ENCODE assay signal across 7 mouse cellular contexts in genomic region chr2:34802565-34803245, GRCm38 (mm10). TPM values are rescaled to one million over a fixed set of nuclear protein-coding genes. Genes with fewer than 3 reads are reported as not detected.
A peak's percentile ranks its signal among the peaks of the same experiment; 100 is the strongest.
DNase-seq lines count a peak whose midpoint lies in the region; ATAC-seq and TF ChIP-seq lines count a peak whose summit lies in the region.
"Not testable (repeated sequence)": the region's sequence is repeated elsewhere in the genome, so short reads cannot be mapped to it uniquely, and the experiment has no call there.

No protein-coding gene starts in this region.

- peak overlapping the region; percentile 58 for H3K4me3 ChIP-seq in embryonic facial prominence, embryonic 11.5 days (ENCODE audit: low read depth, low read length)
- H3K4me3 ChIP-seq in heart, adult 2 months: peak overlapping the region; percentile 68
- H3K4me3 ChIP-seq in intestine, embryonic 15.5 days (replicated peaks): peak overlapping the region; percentile 67
- peak overlapping the region; percentile 68 for H3K4me3 ChIP-seq in limb, embryonic 12.5 days (replicated peaks)
- peak overlapping the region; percentile 92 for H3K4me3 ChIP-seq in megakaryocyte, embryonic 14.5 days (replicated peaks)

- intact Hi-C loops in heart, adult 2 months (cut with DNase I): loop anchor here (1.0 kb wide), 1 partner anchor 24 kb away; the partner anchor contains the start of gene Fbxw2

- peak overlapping the region; percentile 76 for H3K9ac ChIP-seq in embryonic facial prominence, embryonic 11.5 days (replicated peaks; ENCODE audit: low read length)
- peak overlapping the region; percentile 75 for H3K9ac ChIP-seq in heart, adult 2 months (ENCODE audit: low read depth, low read length)
- peak overlapping the region; percentile 69 for H3K9ac ChIP-seq in intestine, embryonic 15.5 days
- H3K9ac ChIP-seq in limb, embryonic 12.5 days (replicated peaks): peak overlapping the region; percentile 75

- not testable (repeated sequence) for TF ChIP-seq POLR2A in heart, adult 2 months (IDR thresholded peaks at IDR 0.05; ENCODE audit: insufficient read depth, low read depth, low read length)

- peak; percentile 63 to 88 for DNase-seq in adrenal gland, adult (ENCODE audit: inconsistent age in 2 of 2, low spot score in 1 of 2)
- peak; percentile 22 for DNase-seq in embryonic facial prominence, embryonic 11.5 days (ENCODE audit: low spot score)
- DNase-seq in heart, adult 2 months: not testable (repeated sequence)
- DNase-seq in right cerebral cortex, adult 18-20 months: peak; percentile 22

- not testable (repeated sequence) for TF ChIP-seq EP300 in heart, adult 2 months (IDR thresholded peaks at IDR 0.05; ENCODE audit: insufficient read depth, low read depth, low read length)

- not testable (repeated sequence) for H3K4me1 ChIP-seq in embryonic facial prominence, embryonic 11.5 days (ENCODE audit: control insufficient read depth, insufficient read depth, low read length)
- H3K4me1 ChIP-seq in heart, adult 2 months (ENCODE audit: control insufficient read depth, insufficient read depth, low read length): peaks cover 12% of the 10 kb centered on the region
- peaks cover 13% of the 10 kb centered on the region for H3K4me1 ChIP-seq in intestine, embryonic 15.5 days (replicated peaks)
- H3K4me1 ChIP-seq in limb, embryonic 12.5 days (replicated peaks): peaks cover 23% of the 10 kb centered on the region
- peaks cover 59% of the 10 kb centered on the region for H3K4me1 ChIP-seq in megakaryocyte, embryonic 14.5 days

- not testable (repeated sequence) for H3K9me3 ChIP-seq in embryonic facial prominence, embryonic 11.5 days (replicated peaks; ENCODE audit: control insufficient read depth, low read length); intestine, embryonic 15.5 days; limb, embryonic 12.5 days; megakaryocyte, embryonic 14.5 days

- ATAC-seq in embryonic facial prominence, embryonic 11.5 days (replicated peaks; ENCODE audit: insufficient number of reproducible peaks, low FRiP score, low TSS enrichment, low read depth): peak; percentile 50
- peak; percentile 63 for ATAC-seq in intestine, embryonic 15.5 days
- peak; percentile 27; the same call in 1 of the 2 replicates for ATAC-seq in limb, embryonic 12.5 days (ENCODE audit: insufficient number of reproducible peaks, insufficient read depth, low FRiP score, low TSS enrichment, low read depth)

- peak overlapping the region; percentile 53 for H3K4me2 ChIP-seq in embryonic facial prominence, embryonic 11.5 days (ENCODE audit: low read depth, low read length)
- peak overlapping the region; percentile 54 for H3K4me2 ChIP-seq in intestine, embryonic 15.5 days (replicated peaks)
- H3K4me2 ChIP-seq in limb, embryonic 12.5 days: peak overlapping the region; percentile 78

- H3K79me2 ChIP-seq in heart, adult 2 months (replicated peaks; ENCODE audit: control insufficient read depth, insufficient read depth, low read length): not testable (repeated sequence)

- H3K27me3 ChIP-seq in embryonic facial prominence, embryonic 11.5 days (ENCODE audit: control insufficient read depth, insufficient read depth, low read length); heart, adult 2 months (ENCODE audit: control insufficient read depth, insufficient read depth, low read length); intestine, embryonic 15.5 days (replicated peaks); limb, embryonic 12.5 days; megakaryocyte, embryonic 14.5 days (replicated peaks): not testable (repeated sequence)

- under 1% methylated on average over 21 of the region's 32 CpGs for WGBS in embryonic facial prominence, embryonic 11.5 days
- under 1% methylated on average over 32 of the region's 32 CpGs for WGBS in heart, adult 2 months
- WGBS in intestine, embryonic 15.5 days: under 1% methylated on average over 29 of the region's 32 CpGs
- under 1% methylated on average over 29 of the region's 32 CpGs for WGBS in limb, embryonic 12.5 days

- H3K36me3 ChIP-seq in embryonic facial prominence, embryonic 11.5 days (replicated peaks; ENCODE audit: control insufficient read depth, insufficient read depth, low read depth, low read length); intestine, embryonic 15.5 days: not testable (repeated sequence)
- H3K36me3 ChIP-seq in heart, adult 2 months (ENCODE audit: control insufficient read depth, insufficient read depth, low read length): peaks cover 35% of the 10 kb centered on the region
- peaks cover 33% of the 10 kb centered on the region for H3K36me3 ChIP-seq in limb, embryonic 12.5 days
- peaks cover 33% of the 10 kb centered on the region for H3K36me3 ChIP-seq in megakaryocyte, embryonic 14.5 days (replicated peaks; ENCODE audit: low read length)

- peak overlapping the region; percentile 65 for H3K27ac ChIP-seq in embryonic facial prominence, embryonic 11.5 days (replicated peaks; ENCODE audit: low read depth, low read length)
- peak overlapping the region; percentile 90 for H3K27ac ChIP-seq in heart, adult 2 months
- peak overlapping the region; percentile 82 for H3K27ac ChIP-seq in intestine, embryonic 15.5 days
- H3K27ac ChIP-seq in limb, embryonic 12.5 days: peak overlapping the region; percentile 90

- TF ChIP-seq CTCF in heart, adult 2 months (IDR thresholded peaks at IDR 0.05): not testable (repeated sequence)

RNA-seq across cellular contexts. Expression of gene Rabepk, which starts 3.0 kb away (rescaled TPM):
- 34.5 and 40.2 TPM in 2 replicates for polyA plus RNA-seq in embryonic facial prominence, embryonic 11.5 days (2014; fragmentation: Nextera tagmentation; extraction: Ambion mirVana)
- 10 to 100 TPM; 12.1 to 13.3 TPM for total RNA-seq in heart, adult 2 months (2021)
- polyA plus RNA-seq in heart, adult 2 months (2012; rRNA removed): 19.3 and 23.4 TPM in 2 replicates
- polyA plus RNA-seq in intestine, embryonic 15.5 days (2015; fragmentation: Nextera tagmentation; extraction: Ambion mirVana): 40.7 and 45.7 TPM in 2 replicates
- 33.4 and 35.7 TPM in 2 replicates for polyA plus RNA-seq in limb, embryonic 12.5 days (2016; fragmentation: Nextera tagmentation; extraction: Ambion mirVana)
- polyA plus RNA-seq in megakaryocyte, embryonic 14.5 days (2012; ENCODE audit: insufficient read depth, low replicate concordance): 4.8 and 9.0 TPM in 2 replicates

RNA-seq across cellular contexts. Expression of gene Fbxw2, which starts 23.4 kb away (rescaled TPM):
- 66.3 and 71.2 TPM in 2 replicates for polyA plus RNA-seq in embryonic facial prominence, embryonic 11.5 days (2014; fragmentation: Nextera tagmentation; extraction: Ambion mirVana)
- 10 to 100 TPM; 40.2 to 45.3 TPM for total RNA-seq in heart, adult 2 months (2021)
- polyA plus RNA-seq in heart, adult 2 months (2012; rRNA removed): 29.5 and 49.2 TPM in 2 replicates
- polyA plus RNA-seq in intestine, embryonic 15.5 days (2015; fragmentation: Nextera tagmentation; extraction: Ambion mirVana): 68.3 and 71.4 TPM in 2 replicates
- polyA plus RNA-seq in limb, embryonic 12.5 days (2016; fragmentation: Nextera tagmentation; extraction: Ambion mirVana): 83.0 and 86.8 TPM in 2 replicates
- polyA plus RNA-seq in megakaryocyte, embryonic 14.5 days (2012; ENCODE audit: insufficient read depth, low replicate concordance): 2.7 and 16.3 TPM in 2 replicates

RNA-seq across cellular contexts. Expression of gene Gm34653, which starts 30.1 kb away (rescaled TPM):
- polyA plus RNA-seq in embryonic facial prominence, embryonic 11.5 days (2014; fragmentation: Nextera tagmentation; extraction: Ambion mirVana): 0.33 TPM in 1 of 2 replicates, not detected in the other
- total RNA-seq in heart, adult 2 months (2021): not detected
- polyA plus RNA-seq in heart, adult 2 months (2012; rRNA removed): not detected in 2 replicates
- polyA plus RNA-seq in intestine, embryonic 15.5 days (2015; fragmentation: Nextera tagmentation; extraction: Ambion mirVana): not detected in 2 replicates
- polyA plus RNA-seq in limb, embryonic 12.5 days (2016; fragmentation: Nextera tagmentation; extraction: Ambion mirVana): 0.13 and 0.17 TPM in 2 replicates
- polyA plus RNA-seq in megakaryocyte, embryonic 14.5 days (2012; ENCODE audit: insufficient read depth, low replicate concordance): not detected in 2 replicates

RNA-seq across cellular contexts. Expression of gene Hspa5, which starts 30.9 kb away (rescaled TPM):
- 1,023 and 1,118 TPM in 2 replicates for polyA plus RNA-seq in embryonic facial prominence, embryonic 11.5 days (2014; fragmentation: Nextera tagmentation; extraction: Ambion mirVana)
- 100 to 1,000 TPM; 752 to 818 TPM for total RNA-seq in heart, adult 2 months (2021)
- 427 and 503 TPM in 2 replicates for polyA plus RNA-seq in heart, adult 2 months (2012; rRNA removed)
- 1,028 and 1,048 TPM in 2 replicates for polyA plus RNA-seq in intestine, embryonic 15.5 days (2015; fragmentation: Nextera tagmentation; extraction: Ambion mirVana)
- polyA plus RNA-seq in limb, embryonic 12.5 days (2016; fragmentation: Nextera tagmentation; extraction: Ambion mirVana): 756 and 817 TPM in 2 replicates
- polyA plus RNA-seq in megakaryocyte, embryonic 14.5 days (2012; ENCODE audit: insufficient read depth, low replicate concordance): 45.7 and 148 TPM in 2 replicates

RNA-seq across cellular contexts. Expression of gene Gapvd1, which starts 47.7 kb away (rescaled TPM):
- 92.5 and 96.3 TPM in 2 replicates for polyA plus RNA-seq in embryonic facial prominence, embryonic 11.5 days (2014; fragmentation: Nextera tagmentation; extraction: Ambion mirVana)
- total RNA-seq in heart, adult 2 months (2021): 10 to 100 TPM; 35.5 to 36.7 TPM
- 10.2 and 17.7 TPM in 2 replicates for polyA plus RNA-seq in heart, adult 2 months (2012; rRNA removed)
- polyA plus RNA-seq in intestine, embryonic 15.5 days (2015; fragmentation: Nextera tagmentation; extraction: Ambion mirVana): 69.5 and 73.0 TPM in 2 replicates
- 92.9 and 104 TPM in 2 replicates for polyA plus RNA-seq in limb, embryonic 12.5 days (2016; fragmentation: Nextera tagmentation; extraction: Ambion mirVana)
- polyA plus RNA-seq in megakaryocyte, embryonic 14.5 days (2012; ENCODE audit: insufficient read depth, low replicate concordance): 4.8 and 5.6 TPM in 2 replicates
